In the genomic region with DNA sequence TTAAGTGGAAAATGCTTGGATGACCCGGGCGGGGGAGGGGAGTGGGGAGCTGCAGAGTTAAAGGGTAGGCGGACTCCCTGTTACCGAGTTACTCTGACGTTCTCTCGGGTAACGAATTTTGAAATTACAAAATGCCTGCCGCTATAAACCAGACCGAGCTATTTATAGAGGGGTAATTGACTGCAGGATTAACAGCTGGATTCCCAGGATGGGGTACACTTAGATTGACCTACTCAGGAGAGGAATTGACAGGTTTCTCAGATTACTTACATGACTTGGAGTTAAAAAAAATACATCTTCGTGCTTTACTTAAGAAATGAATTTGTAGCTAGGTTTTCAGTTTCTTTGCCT, we compare ENCODE assay signal across 8 mouse cellular contexts. TPM values are rescaled to one million over a fixed set of nuclear protein-coding genes. Genes with fewer than 3 reads are reported as not detected.
DNase-seq lines count a peak whose midpoint lies in the region; ATAC-seq and TF ChIP-seq lines count a peak whose summit lies in the region.

No protein-coding gene starts in this region.

- H3K79me2 ChIP-seq in liver, adult 2 months (ENCODE audit: control insufficient read depth, insufficient read depth, low read length), result peaks cover 8% of the 10 kb centered on the region

- peak overlapping the region; percentile 68 for H3K4me2 ChIP-seq in embryonic facial prominence, embryonic 12.5 days (replicated peaks)
- peak overlapping the region; percentile 85 for H3K4me2 ChIP-seq in intestine, embryonic 14.5 days (ENCODE audit: low read length)
- H3K4me2 ChIP-seq in neural tube, embryonic 13.5 days, result peak overlapping the region; percentile 73

- peaks cover 9% of the 10 kb centered on the region; the same call in 1 of the 2 replicates for H3K4me1 ChIP-seq in liver, adult 2 months (ENCODE audit: control insufficient read depth, insufficient read depth, low read length)
- H3K4me1 ChIP-seq in embryonic facial prominence, embryonic 12.5 days, result peaks cover 12% of the 10 kb centered on the region; the same call in 1 of the 2 replicates
- H3K4me1 ChIP-seq in intestine, embryonic 14.5 days (replicated peaks; ENCODE audit: control insufficient read depth, insufficient read depth, low read length), result peaks cover 11% of the 10 kb centered on the region; the same call in 1 of the 2 replicates
- peaks cover 20% of the 10 kb centered on the region for H3K4me1 ChIP-seq in neural tube, embryonic 13.5 days (replicated peaks)

- peak overlapping the region; percentile 80 for H3K4me3 ChIP-seq in liver, adult 2 months (ENCODE audit: insufficient read depth, low read depth, low read length)
- H3K4me3 ChIP-seq in embryonic facial prominence, embryonic 12.5 days, result peak overlapping the region; percentile 85
- peak overlapping the region; percentile 87 for H3K4me3 ChIP-seq in intestine, embryonic 14.5 days (ENCODE audit: low read depth, low read length)
- peak overlapping the region; percentile 74 for H3K4me3 ChIP-seq in neural tube, embryonic 13.5 days

- no peak for ATAC-seq in embryonic facial prominence, embryonic 12.5 days (ENCODE audit: insufficient number of reproducible peaks, insufficient read depth, low FRiP score, low TSS enrichment)
- ATAC-seq in intestine, embryonic 14.5 days (replicated peaks; ENCODE audit: low FRiP score, low TSS enrichment, low read depth), result no peak
- ATAC-seq in neural tube, embryonic 13.5 days (ENCODE audit: low read depth), result no peak

- 1% methylated on average over 10 of the region's 10 CpGs for WGBS in liver, adult 2 months
- WGBS in embryonic facial prominence, embryonic 12.5 days, result under 1% methylated on average over 10 of the region's 10 CpGs
- 0% methylated on average over 10 of the region's 10 CpGs for WGBS in intestine, embryonic 14.5 days
- WGBS in neural tube, embryonic 13.5 days, result under 1% methylated on average over 10 of the region's 10 CpGs

- intact Hi-C loops in left cerebral cortex, postnatal 14 days (cut with DNase I), result loop anchor here (5.0 kb wide), 1 partner anchor 41 kb away; no protein-coding TSS in a partner anchor

- no peak overlapping the region for H3K27ac ChIP-seq in liver, adult 2 months (replicated peaks; ENCODE audit: insufficient read depth, low read depth, low read length)
- peak overlapping the region; percentile 98 for H3K27ac ChIP-seq in embryonic facial prominence, embryonic 12.5 days
- peak overlapping the region; percentile 98 for H3K27ac ChIP-seq in intestine, embryonic 14.5 days (ENCODE audit: low read depth)
- H3K27ac ChIP-seq in neural tube, embryonic 13.5 days (replicated peaks), result peak overlapping the region; percentile 95

- no peaks in the 10 kb centered on the region for H3K27me3 ChIP-seq in liver, adult 2 months (ENCODE audit: control insufficient read depth, insufficient read depth, low read length)
- H3K27me3 ChIP-seq in embryonic facial prominence, embryonic 12.5 days, result no peaks in the 10 kb centered on the region
- no peaks in the 10 kb centered on the region for H3K27me3 ChIP-seq in intestine, embryonic 14.5 days (replicated peaks; ENCODE audit: control insufficient read depth, insufficient read depth, low read length)
- H3K27me3 ChIP-seq in neural tube, embryonic 13.5 days, result no peaks in the 10 kb centered on the region

- H3K9me3 ChIP-seq in embryonic facial prominence, embryonic 12.5 days, result no peaks in the 10 kb centered on the region
- H3K9me3 ChIP-seq in intestine, embryonic 14.5 days (ENCODE audit: control insufficient read depth, low read length), result no peaks in the 10 kb centered on the region
- H3K9me3 ChIP-seq in neural tube, embryonic 13.5 days, result peaks cover 4% of the 10 kb centered on the region; the same call in 1 of the 2 replicates

- peaks cover 29% of the 10 kb centered on the region for H3K36me3 ChIP-seq in liver, adult 2 months (ENCODE audit: control insufficient read depth, insufficient read depth, low read length)
- peaks cover 28% of the 10 kb centered on the region for H3K36me3 ChIP-seq in embryonic facial prominence, embryonic 12.5 days
- peaks cover 32% of the 10 kb centered on the region for H3K36me3 ChIP-seq in intestine, embryonic 14.5 days (ENCODE audit: control insufficient read depth, insufficient read depth, low read length)
- H3K36me3 ChIP-seq in neural tube, embryonic 13.5 days, result peaks cover 32% of the 10 kb centered on the region

- H3K9ac ChIP-seq in liver, adult 2 months (ENCODE audit: low read depth, low read length), result peak overlapping the region; percentile 86
- peak overlapping the region; percentile 94 for H3K9ac ChIP-seq in embryonic facial prominence, embryonic 12.5 days
- peak overlapping the region; percentile 97 for H3K9ac ChIP-seq in intestine, embryonic 14.5 days (ENCODE audit: low read length)
- peak overlapping the region; percentile 88 for H3K9ac ChIP-seq in neural tube, embryonic 13.5 days

- DNase-seq in liver, adult 2 months (ENCODE audit: extremely low read depth, low read depth, low spot score), result peak; percentile 40
- DNase-seq in liver, result no peak
- DNase-seq in intestine, embryonic 14.5 days (ENCODE audit: low spot score), result no peak
- DNase-seq in left cerebral cortex, postnatal 14 days (ENCODE audit: low spot score in 2 of 2), result no peak
- DNase-seq in thymus, postnatal 25 days, result no peak
- DNase-seq in spleen, postnatal 10 days (ENCODE audit: low spot score in 2 of 2), result no peak

- no peak for TF ChIP-seq CTCF in liver, adult 2 months (IDR thresholded peaks at IDR 0.05; ENCODE audit: low read depth, low read length)

- TF ChIP-seq POLR2A in liver, adult 2 months (IDR thresholded peaks at IDR 0.05; ENCODE audit: extremely low read depth, insufficient read depth, low read length), result no peak

RNA-seq across cellular contexts. Expression of gene Pcbp2, which starts 0.9 kb away (rescaled TPM):
- total RNA-seq in liver, adult 2 months (2014; rRNA removed), result 112 and 189 TPM in 2 replicates
- polyA plus RNA-seq in liver, adult 2 months (2012; rRNA removed), result 261 and 273 TPM in 2 replicates
- 228 and 230 TPM in 2 replicates for polyA plus RNA-seq in embryonic facial prominence, embryonic 12.5 days (2016; fragmentation: Nextera tagmentation; extraction: Ambion mirVana)
- polyA plus RNA-seq in intestine, embryonic 14.5 days (2014; fragmentation: Nextera tagmentation; extraction: Ambion mirVana), result 275 and 289 TPM in 2 replicates
- 137 and 142 TPM in 2 replicates for polyA plus RNA-seq in neural tube, embryonic 13.5 days (2015; fragmentation: Nextera tagmentation; extraction: Ambion mirVana)
- total RNA-seq in left cerebral cortex, postnatal 14 days (2021), result 100 to 1,000 TPM; 436 to 453 TPM

RNA-seq across cellular contexts. Expression of gene Prr13, which starts 12.4 kb away (rescaled TPM):
- 7.3 and 11.1 TPM in 2 replicates for total RNA-seq in liver, adult 2 months (2014; rRNA removed)
- 93.4 and 98.3 TPM in 2 replicates for polyA plus RNA-seq in liver, adult 2 months (2012; rRNA removed)
- polyA plus RNA-seq in embryonic facial prominence, embryonic 12.5 days (2016; fragmentation: Nextera tagmentation; extraction: Ambion mirVana), result 59.0 and 59.8 TPM in 2 replicates
- polyA plus RNA-seq in intestine, embryonic 14.5 days (2014; fragmentation: Nextera tagmentation; extraction: Ambion mirVana), result 132 and 141 TPM in 2 replicates
- 88.7 and 100.0 TPM in 2 replicates for polyA plus RNA-seq in neural tube, embryonic 13.5 days (2015; fragmentation: Nextera tagmentation; extraction: Ambion mirVana)
- 10 to 100 TPM; 22.3 to 24.8 TPM for total RNA-seq in left cerebral cortex, postnatal 14 days (2021)

RNA-seq across cellular contexts. Expression of gene Amhr2, which starts 26.1 kb away (rescaled TPM):
- total RNA-seq in liver, adult 2 months (2014; rRNA removed), result 0.07 and 0.09 TPM in 2 replicates
- 0.40 and 0.49 TPM in 2 replicates for polyA plus RNA-seq in liver, adult 2 months (2012; rRNA removed)
- polyA plus RNA-seq in embryonic facial prominence, embryonic 12.5 days (2016; fragmentation: Nextera tagmentation; extraction: Ambion mirVana), result 0.13 and 0.60 TPM in 2 replicates
- 0.81 and 0.97 TPM in 2 replicates for polyA plus RNA-seq in intestine, embryonic 14.5 days (2014; fragmentation: Nextera tagmentation; extraction: Ambion mirVana)
- polyA plus RNA-seq in neural tube, embryonic 13.5 days (2015; fragmentation: Nextera tagmentation; extraction: Ambion mirVana), result 0.13 and 0.76 TPM in 2 replicates
- under 1 TPM; 0.51 to 0.75 TPM for total RNA-seq in left cerebral cortex, postnatal 14 days (2021)

RNA-seq across cellular contexts. Expression of gene Gm10337, which starts 32.3 kb away (rescaled TPM):
- total RNA-seq in liver, adult 2 months (2014; rRNA removed), result not detected in 2 replicates
- polyA plus RNA-seq in liver, adult 2 months (2012; rRNA removed), result not detected in 2 replicates
- polyA plus RNA-seq in embryonic facial prominence, embryonic 12.5 days (2016; fragmentation: Nextera tagmentation; extraction: Ambion mirVana), result not detected in 2 replicates
- polyA plus RNA-seq in intestine, embryonic 14.5 days (2014; fragmentation: Nextera tagmentation; extraction: Ambion mirVana), result 3.4 TPM in 1 of 2 replicates, not detected in the other
- polyA plus RNA-seq in neural tube, embryonic 13.5 days (2015; fragmentation: Nextera tagmentation; extraction: Ambion mirVana), result 8.7 and 16.2 TPM in 2 replicates
- total RNA-seq in left cerebral cortex, postnatal 14 days (2021), result not detected

RNA-seq across cellular contexts. Expression of gene Map3k12, which starts 45.6 kb away (rescaled TPM):
- total RNA-seq in liver, adult 2 months (2014; rRNA removed), result 0.34 and 0.46 TPM in 2 replicates
- 0.22 and 0.43 TPM in 2 replicates for polyA plus RNA-seq in liver, adult 2 months (2012; rRNA removed)
- polyA plus RNA-seq in embryonic facial prominence, embryonic 12.5 days (2016; fragmentation: Nextera tagmentation; extraction: Ambion mirVana), result 27.9 and 33.8 TPM in 2 replicates
- 13.5 and 14.9 TPM in 2 replicates for polyA plus RNA-seq in intestine, embryonic 14.5 days (2014; fragmentation: Nextera tagmentation; extraction: Ambion mirVana)
- 45.8 and 50.6 TPM in 2 replicates for polyA plus RNA-seq in neural tube, embryonic 13.5 days (2015; fragmentation: Nextera tagmentation; extraction: Ambion mirVana)
- total RNA-seq in left cerebral cortex, postnatal 14 days (2021), result 10 to 100 TPM; 93.7 to 94.0 TPM
